Mouse (Mus musculus) hindbrain, embryonic 11.5 days (tissue): ENCODE measurements around the gene Slc22a21. TPM values are rescaled to one million over a fixed set of nuclear protein-coding genes. Genes with fewer than 3 reads are reported as not detected.
A peak's percentile ranks its signal among the peaks of the same experiment; 100 is the strongest.

Experiments
- ATAC-seq: fragments of 200-750 bp; cut with Nextera tagmentation; 2 replicates; pipeline ENCODE4 v1.8.0; 2017; ENCODE audit warnings: mild to moderate bottlenecking, moderate TSS enrichment, moderate library complexity; ENCODE audit not compliant: low FRiP score
- DNase-seq: peaks from one replicate; pipeline ENCODE4 v3.0.0-alpha.2; 2015; ENCODE audit warnings: low spot score
- H3K27ac ChIP-seq: fragments of 300-500 bp; sonication (generic); 2 replicates; pipeline ENCODE4 v1.5.1; 2014; ENCODE audit warnings: mild to moderate bottlenecking, low read depth, low read length
- H3K27me3 ChIP-seq: fragments of 300-500 bp; sonication (generic); 2 replicates; pipeline ENCODE4 v1.6.1; 2014; ENCODE audit warnings: mild to moderate bottlenecking, low read length, moderate library complexity, mixed read lengths; ENCODE audit not compliant: control insufficient read depth, insufficient read depth
- H3K36me3 ChIP-seq: fragments of 300-500 bp; sonication (generic); 2 replicates; pipeline ENCODE4 v1.6.1; 2014; ENCODE audit warnings: mild to moderate bottlenecking, low read length, moderate library complexity, mixed read lengths; ENCODE audit not compliant: control insufficient read depth, insufficient read depth
- H3K4me1 ChIP-seq: fragments of 300-500 bp; sonication (generic); replicated peaks from 2 replicates; pipeline ENCODE4 v1.6.1; 2014; ENCODE audit warnings: low read length, mixed read lengths; ENCODE audit not compliant: control insufficient read depth, insufficient read depth
- H3K4me2 ChIP-seq: fragments of 300-500 bp; sonication (generic); replicated peaks from 2 replicates; pipeline ENCODE4 v1.6.1; 2014; ENCODE audit warnings: mild to moderate bottlenecking, low read depth, low read length
- H3K4me3 ChIP-seq: fragments of 300-500 bp; sonication (generic); 2 replicates; pipeline ENCODE4 v1.5.1; 2014; ENCODE audit warnings: low read depth, low read length
- H3K9ac ChIP-seq: fragments of 300-500 bp; sonication (generic); 2 replicates; pipeline ENCODE4 v1.6.1; 2014; ENCODE audit warnings: low read depth, low read length
- H3K9me3 ChIP-seq: fragments of 300-500 bp; sonication (generic); 2 replicates; pipeline ENCODE4 v1.6.1; 2016; ENCODE audit warnings: low read length; ENCODE audit not compliant: control insufficient read depth
- WGBS: fragments of 180-500 bp; shearing (Covaris S2); extraction: QIAGEN DNeasy Blood & Tissue Kit; methylation state at CpG from one replicate; pipeline ENCODE4 v1.1.7; 2014; 5-methylcytosine and 5-hydroxymethylcytosine counted together
- polyA plus RNA-seq: library from polyadenylated mRNA; unstranded; fragments of >200 nt; fragmentation: Nextera tagmentation; extraction: Ambion mirVana; gene quantifications from 2 replicates; pipeline ENCODE4 v1.2.1, GENCODE M21; 2014

Gene Slc22a21
- 2.4 and 2.6 TPM in 2 replicates for polyA plus RNA-seq

GRCm38 (mm10) chr11:53979788-53980621 is at the start of gene Slc22a21:
Slc22a21 (minus strand) TSS chr11:53980332.
- no peaks in the 10 kb centered on the region for H3K36me3 ChIP-seq
- ATAC-seq (peak; percentile 86), DNase-seq (peak; percentile 82)
- no peaks in the 10 kb centered on the region for H3K9me3 ChIP-seq
- no peak within 1 kb of the TSS for H3K27ac ChIP-seq
- H3K4me1 ChIP-seq: peaks cover 3% of the 10 kb centered on the region; the same call in 1 of the 2 replicates
- H3K4me2 ChIP-seq: peak within 1 kb of the TSS; percentile 92
- peak within 1 kb of the TSS; percentile 60 for H3K4me3 ChIP-seq
- peaks cover 5% of the 10 kb centered on the region; the same call in 1 of the 2 replicates for H3K27me3 ChIP-seq
- peak within 1 kb of the TSS; percentile 55 for H3K9ac ChIP-seq
- 2% methylated on average over 73 of the region's 73 CpGs for WGBS

- no peak overlapping the region for H3K27ac ChIP-seq
- peaks cover 17% of the 10 kb centered on the region for H3K27me3 ChIP-seq
- H3K36me3 ChIP-seq: no peaks in the 10 kb centered on the region
- H3K4me1 ChIP-seq: peaks cover 2% of the 10 kb centered on the region; the same call in 1 of the 2 replicates
- ATAC-seq: no peak
- H3K9ac ChIP-seq: no peak overlapping the region
- H3K4me2 ChIP-seq: peak overlapping the region; percentile 93; the same call in 1 of the 2 replicates
- H3K9me3 ChIP-seq: no peaks in the 10 kb centered on the region
- no peak for DNase-seq
- no peak overlapping the region for H3K4me3 ChIP-seq
- WGBS: 83% methylated on average over 4 of the region's 4 CpGs
Measured at GRCm38 (mm10) chr11:54028997-54029396, 48.9 kb upstream of the Slc22a21 start.

- H3K9ac ChIP-seq: peak within 1 kb of the TSS; percentile 74
Measured at GRCm38 (mm10) chr11:54028044-54028951, 48.2 kb upstream of the Slc22a21 start, which contains the start of gene Slc22a4. Slc22a4 (minus strand) TSS chr11:54028090.

GRCm38 (mm10) chr11:54027131-54028043 is 47.3 kb upstream of the Slc22a21 start:
- Histone ChIP-seq H3K9ac (peak overlapping the region; percentile 74), H3K36me3 (no peaks in the 10 kb centered on the region), H3K27me3 (peaks cover 17% of the 10 kb centered on the region), H3K4me2 (peak overlapping the region; percentile 93), H3K27ac (no peak overlapping the region), H3K4me1 (peaks cover 2% of the 10 kb centered on the region; the same call in 1 of the 2 replicates), H3K9me3 (no peaks in the 10 kb centered on the region), H3K4me3 (peak overlapping the region; percentile 49)
- DNase-seq (no peak), ATAC-seq (0 out of 2 replicates have a peak, but pooled peaks have one; percentile 14)
- 17% methylated on average over 31 of the region's 31 CpGs for WGBS

More at GRCm38 (mm10) chr11:54028044-54028951, 48.2 kb upstream of the Slc22a21 start, which contains the start of gene Slc22a4:
- no peak within 1 kb of the TSS for H3K27ac ChIP-seq
- peak within 1 kb of the TSS; percentile 93 for H3K4me2 ChIP-seq
- H3K4me3 ChIP-seq: peak within 1 kb of the TSS; percentile 49
- H3K4me1 ChIP-seq: peaks cover 2% of the 10 kb centered on the region; the same call in 1 of the 2 replicates
- peak; percentile 71; the same call in 1 of the 2 replicates for ATAC-seq
- DNase-seq: peak; percentile 77
- peaks cover 17% of the 10 kb centered on the region for H3K27me3 ChIP-seq
- 3% methylated on average over 61 of the region's 61 CpGs for WGBS
- no peaks in the 10 kb centered on the region for H3K9me3 ChIP-seq
- no peaks in the 10 kb centered on the region for H3K36me3 ChIP-seq

- peaks cover 2% of the 10 kb centered on the region; the same call in 1 of the 2 replicates for H3K4me1 ChIP-seq
- WGBS: 77% methylated on average over 1 of the region's 1 CpGs
- H3K9ac ChIP-seq: no peak overlapping the region
- H3K4me2 ChIP-seq: no peak overlapping the region
- no peak overlapping the region for H3K4me3 ChIP-seq
- H3K27ac ChIP-seq: no peak overlapping the region
- H3K36me3 ChIP-seq: no peaks in the 10 kb centered on the region
- DNase-seq (no peak), ATAC-seq (no peak)
- H3K27me3 ChIP-seq: peaks cover 17% of the 10 kb centered on the region
- no peaks in the 10 kb centered on the region for H3K9me3 ChIP-seq
Measured at GRCm38 (mm10) chr11:54026491-54027041, 46.4 kb upstream of the Slc22a21 start.

GRCm38 (mm10) chr11:54021396-54022093 is 41.4 kb upstream of the Slc22a21 start:
- ATAC-seq: no peak
- no peaks in the 10 kb centered on the region for H3K27me3 ChIP-seq
- WGBS: 94% methylated on average over 5 of the region's 5 CpGs

GRCm38 (mm10) chr11:54018893-54019732 is 39.0 kb upstream of the Slc22a21 start:
- no peaks in the 10 kb centered on the region for H3K4me1 ChIP-seq
- no peaks in the 10 kb centered on the region for H3K36me3 ChIP-seq
- H3K27me3 ChIP-seq: no peaks in the 10 kb centered on the region
- WGBS: 87% methylated on average over 3 of the region's 3 CpGs
- H3K4me3 ChIP-seq: no peak overlapping the region
- DNase-seq: no peak
- H3K9ac ChIP-seq: no peak overlapping the region
- no peak for ATAC-seq
- H3K9me3 ChIP-seq: no peaks in the 10 kb centered on the region
- no peak overlapping the region for H3K27ac ChIP-seq
- H3K4me2 ChIP-seq: no peak overlapping the region

More at GRCm38 (mm10) chr11:54021396-54022093, 41.4 kb upstream of the Slc22a21 start:
- no peaks in the 10 kb centered on the region for H3K9me3 ChIP-seq
- H3K4me1 ChIP-seq: no peaks in the 10 kb centered on the region
- H3K27ac ChIP-seq: no peak overlapping the region
- H3K4me2 ChIP-seq: no peak overlapping the region
- H3K4me3 ChIP-seq: no peak overlapping the region
- no peaks in the 10 kb centered on the region for H3K36me3 ChIP-seq
- no peak for DNase-seq
- no peak overlapping the region for H3K9ac ChIP-seq
